Mouse (Mus musculus) heart, embryonic 12.5 days (tissue): ENCODE results near the gene Stx17. TPM values are rescaled to one million over a fixed set of nuclear protein-coding genes. Genes with fewer than 3 reads are reported as not detected.
A peak's percentile ranks its signal among the peaks of the same experiment; 100 is the strongest.

Experiments
- ATAC-seq: fragments of 200-750 bp; cut with Nextera tagmentation; 2 replicates; pipeline ENCODE4 v1.8.0; 2017; ENCODE audit warnings: moderate TSS enrichment, moderate library complexity; ENCODE audit not compliant: insufficient number of reproducible peaks, low FRiP score
- H3K27ac ChIP-seq: fragments of 300-500 bp; sonication (generic); 2 replicates; pipeline ENCODE4 v1.5.1; 2016; ENCODE audit warnings: mild to moderate bottlenecking, moderate library complexity; ENCODE audit not compliant: poor library complexity, severe bottlenecking
- H3K27me3 ChIP-seq: fragments of 300-500 bp; sonication (generic); replicated peaks from 2 replicates; pipeline ENCODE4 v1.6.1; 2016; ENCODE audit warnings: mild to moderate bottlenecking, moderate library complexity
- H3K36me3 ChIP-seq: fragments of 300-500 bp; sonication (generic); 2 replicates; pipeline ENCODE4 v1.6.1; 2016; ENCODE audit warnings: mild to moderate bottlenecking, moderate library complexity
- H3K4me1 ChIP-seq: fragments of 300-500 bp; sonication (generic); replicated peaks from 2 replicates; pipeline ENCODE4 v1.6.1; 2016; ENCODE audit warnings: mild to moderate bottlenecking
- H3K4me2 ChIP-seq: fragments of 300-500 bp; sonication (generic); 2 replicates; pipeline ENCODE4 v1.6.1; 2016; ENCODE audit warnings: mild to moderate bottlenecking, moderate library complexity
- H3K4me3 ChIP-seq: fragments of 300-500 bp; sonication (generic); 2 replicates; pipeline ENCODE4 v1.5.1; 2016; ENCODE audit warnings: mild to moderate bottlenecking
- H3K9ac ChIP-seq: fragments of 300-500 bp; sonication (generic); 2 replicates; pipeline ENCODE4 v1.6.1; 2016; ENCODE audit warnings: mild to moderate bottlenecking, moderate library complexity
- H3K9me3 ChIP-seq: fragments of 300-500 bp; sonication (generic); replicated peaks from 2 replicates; pipeline ENCODE4 v1.6.1; 2016; ENCODE audit warnings: mild to moderate bottlenecking, moderate library complexity
- WGBS: fragments of 180-500 bp; shearing (Covaris S2); methylation state at CpG from one replicate; pipeline ENCODE4 v1.1.7; 2016; 5-methylcytosine and 5-hydroxymethylcytosine counted together
- polyA plus RNA-seq: library from polyadenylated mRNA; unstranded; fragments of >200 nt; fragmentation: Nextera tagmentation; extraction: Ambion mirVana; gene quantifications from 2 replicates; pipeline ENCODE4 v1.2.1, GENCODE M21; 2016

Stx17 gene
- polyA plus RNA-seq, 1 experiment from 2014 or later: 22.4 TPM

GRCm38 (mm10) chr4:48107086-48107485 lies 17.6 kb upstream of the Stx17 start:
- WGBS: 72% methylated on average over 6 of the region's 6 CpGs

DNA sequence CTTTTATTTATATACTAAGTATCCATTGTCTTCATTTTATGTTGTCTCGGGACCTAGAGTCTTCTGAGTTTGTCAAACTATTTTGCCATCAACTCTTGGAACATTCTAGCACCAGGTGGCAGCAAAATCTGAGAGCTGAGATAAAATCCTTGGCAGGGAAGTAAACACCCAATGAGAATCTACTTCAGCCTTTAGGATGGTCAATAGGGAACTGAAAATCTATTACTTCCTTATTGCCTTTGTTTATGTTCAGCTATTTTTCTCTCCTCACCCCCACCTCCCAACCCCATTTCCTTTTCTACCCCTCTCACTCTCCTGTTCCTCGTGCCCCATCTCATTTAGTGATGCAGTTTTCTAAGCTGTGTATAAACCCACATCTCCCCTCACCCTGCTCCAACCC lies 16.1 kb upstream of the Stx17 start:
- Histone ChIP-seq H3K4me2 (no peak overlapping the region), H3K36me3 (no peaks in the 10 kb centered on the region), H3K27me3 (no peaks in the 10 kb centered on the region), H3K9ac (no peak overlapping the region), H3K9me3 (no peaks in the 10 kb centered on the region), H3K4me3 (no peak overlapping the region), H3K4me1 (no peaks in the 10 kb centered on the region), H3K27ac (no peak overlapping the region)
- ATAC-seq: no peak
- 77% methylated on average over 2 of the region's 2 CpGs for WGBS

More at GRCm38 (mm10) chr4:48107086-48107485, 17.6 kb upstream of the Stx17 start:
- Histone ChIP-seq H3K4me2 (no peak overlapping the region), H3K4me3 (no peak overlapping the region), H3K27ac (no peak overlapping the region), H3K36me3 (no peaks in the 10 kb centered on the region), H3K4me1 (no peaks in the 10 kb centered on the region), H3K27me3 (no peaks in the 10 kb centered on the region), H3K9ac (no peak overlapping the region), H3K9me3 (no peaks in the 10 kb centered on the region)
- ATAC-seq: no peak

GRCm38 (mm10) chr4:48110331-48110730 lies 14.4 kb upstream of the Stx17 start:
- Histone ChIP-seq H3K4me2 (no peak overlapping the region), H3K4me1 (no peaks in the 10 kb centered on the region), H3K9me3 (no peaks in the 10 kb centered on the region), H3K27me3 (no peaks in the 10 kb centered on the region), H3K9ac (no peak overlapping the region), H3K4me3 (no peak overlapping the region), H3K36me3 (no peaks in the 10 kb centered on the region), H3K27ac (no peak overlapping the region)
- ATAC-seq: no peak
- WGBS: 81% methylated on average over 3 of the region's 3 CpGs

- Histone ChIP-seq H3K4me2 (no peak overlapping the region), H3K9me3 (no peaks in the 10 kb centered on the region), H3K4me1 (no peaks in the 10 kb centered on the region), H3K9ac (no peak overlapping the region), H3K27me3 (no peaks in the 10 kb centered on the region), H3K27ac (no peak overlapping the region), H3K4me3 (no peak overlapping the region), H3K36me3 (no peaks in the 10 kb centered on the region)
- ATAC-seq: no peak
- 61% methylated on average over 4 of the region's 4 CpGs for WGBS
Measured at GRCm38 (mm10) chr4:48116191-48116590, 8.5 kb upstream of the Stx17 start.

DNA sequence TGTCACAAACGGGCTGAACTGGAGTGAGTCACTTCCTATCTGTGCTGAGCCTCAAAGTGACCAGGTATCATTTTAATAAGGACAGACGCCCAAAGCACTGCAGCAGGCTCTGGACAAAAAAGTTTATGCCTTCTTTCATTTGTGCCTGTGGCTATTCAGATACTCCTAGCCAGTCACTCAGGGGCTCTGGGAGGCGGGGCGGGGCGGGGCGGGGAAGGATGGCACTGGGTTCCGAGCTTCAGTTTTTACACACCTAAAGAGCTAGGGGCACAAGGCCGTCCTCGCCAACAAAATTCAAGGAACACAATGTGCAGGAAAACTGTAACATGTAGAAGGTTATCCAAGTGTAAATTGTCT lies 321 bp upstream of the Stx17 start:
- H3K27me3 ChIP-seq: no peaks in the 10 kb centered on the region
- H3K4me3 ChIP-seq: peak overlapping the region; percentile 76
- 7% methylated on average over 9 of the region's 9 CpGs for WGBS
- no peaks in the 10 kb centered on the region for H3K9me3 ChIP-seq
- peak overlapping the region; percentile 91 for H3K4me2 ChIP-seq
- H3K9ac ChIP-seq: peak overlapping the region; percentile 83; the same call in 1 of the 2 replicates
- H3K36me3 ChIP-seq: no peaks in the 10 kb centered on the region
- peaks cover 4% of the 10 kb centered on the region; the same call in 1 of the 2 replicates for H3K4me1 ChIP-seq
- peak; percentile 88 for ATAC-seq
- no peak overlapping the region for H3K27ac ChIP-seq

DNA sequence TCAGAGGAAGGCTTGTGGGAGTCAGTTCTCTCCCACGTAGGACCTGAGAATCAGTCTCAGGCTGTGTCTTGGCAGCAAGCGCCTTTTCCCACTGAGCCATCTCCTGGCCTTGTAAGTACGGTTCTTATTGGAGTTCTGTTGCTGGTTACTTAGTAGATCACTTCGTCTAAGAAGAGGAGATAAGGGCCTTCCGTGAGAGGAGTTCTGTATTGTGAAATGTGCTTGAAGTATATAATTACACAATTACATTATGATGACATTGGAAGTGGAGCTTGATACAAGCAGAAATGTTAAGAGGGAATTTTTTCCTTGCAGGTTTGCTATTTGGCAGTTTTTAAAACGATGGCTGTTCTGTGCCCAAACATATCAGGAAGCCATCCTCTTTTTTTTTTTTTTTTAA lies 5.6 kb downstream of the Stx17 start:
- no peak overlapping the region for H3K4me3 ChIP-seq
- H3K4me1 ChIP-seq: peaks cover 4% of the 10 kb centered on the region; the same call in 1 of the 2 replicates
- WGBS: 79% methylated on average over 6 of the region's 6 CpGs
- no peaks in the 10 kb centered on the region for H3K27me3 ChIP-seq
- H3K4me2 ChIP-seq: no peak overlapping the region
- H3K9ac ChIP-seq: no peak overlapping the region
- no peak for ATAC-seq
- no peak overlapping the region for H3K27ac ChIP-seq
- H3K9me3 ChIP-seq: no peaks in the 10 kb centered on the region
- H3K36me3 ChIP-seq: peaks cover 19% of the 10 kb centered on the region

GRCm38 (mm10) chr4:48131606-48132005 lies 6.9 kb downstream of the Stx17 start:
- WGBS: 91% methylated on average over 9 of the region's 9 CpGs

DNA sequence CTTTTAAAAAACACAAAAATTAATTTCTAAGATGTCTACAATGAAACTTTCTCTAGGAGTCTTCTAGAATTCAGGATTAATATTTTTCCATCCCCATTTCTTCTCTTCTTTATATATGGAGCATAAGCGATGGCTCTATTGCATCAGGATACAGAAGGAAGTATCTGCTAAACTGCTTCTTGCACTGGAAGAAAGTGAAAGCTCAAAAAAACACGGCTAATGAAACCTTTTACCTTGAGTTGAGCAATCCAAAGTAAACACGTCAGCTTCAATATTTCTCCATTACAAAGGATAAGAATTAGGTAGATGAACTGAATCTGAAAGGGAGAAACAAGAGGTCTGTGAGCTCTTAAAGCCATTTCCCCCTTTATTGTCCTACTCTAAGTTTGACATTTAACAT lies 8.0 kb downstream of the Stx17 start:
- H3K9me3 ChIP-seq: no peaks in the 10 kb centered on the region
- no peak for ATAC-seq
- H3K4me2 ChIP-seq: no peak overlapping the region
- H3K4me1 ChIP-seq: no peaks in the 10 kb centered on the region
- no peaks in the 10 kb centered on the region for H3K27me3 ChIP-seq
- H3K27ac ChIP-seq: no peak overlapping the region
- no peak overlapping the region for H3K4me3 ChIP-seq
- peaks cover 25% of the 10 kb centered on the region for H3K36me3 ChIP-seq
- H3K9ac ChIP-seq: no peak overlapping the region
- 82% methylated on average over 3 of the region's 3 CpGs for WGBS

More at GRCm38 (mm10) chr4:48131606-48132005, 6.9 kb downstream of the Stx17 start:
- H3K4me1 ChIP-seq: no peaks in the 10 kb centered on the region
- H3K9ac ChIP-seq: no peak overlapping the region
- no peaks in the 10 kb centered on the region for H3K27me3 ChIP-seq
- no peak overlapping the region for H3K4me3 ChIP-seq
- peaks cover 22% of the 10 kb centered on the region for H3K36me3 ChIP-seq
- no peak overlapping the region for H3K27ac ChIP-seq
- ATAC-seq: no peak
- H3K9me3 ChIP-seq: no peaks in the 10 kb centered on the region
- no peak overlapping the region for H3K4me2 ChIP-seq

DNA sequence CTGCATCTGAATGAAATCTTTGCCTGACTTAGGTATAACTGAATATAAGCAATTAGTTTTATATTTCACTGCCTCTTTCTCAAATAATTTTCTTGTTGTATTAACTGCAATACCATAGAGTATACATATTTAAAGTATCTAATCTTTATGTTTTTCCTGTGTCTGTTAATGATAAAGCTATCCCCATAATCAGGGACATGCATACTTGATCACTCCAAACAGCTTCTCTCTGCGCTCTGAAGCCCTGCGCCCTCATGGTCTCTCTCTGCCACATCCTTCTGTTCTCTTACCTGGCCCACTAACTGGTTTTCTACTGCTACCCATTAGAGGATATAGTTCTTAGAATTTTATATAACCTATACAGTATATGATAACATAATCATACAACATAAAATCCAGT lies 24.8 kb downstream of the Stx17 start:
- ATAC-seq: no peak

GRCm38 (mm10) chr4:48153229-48153628 lies 28.5 kb downstream of the Stx17 start:
- Histone ChIP-seq H3K4me2 (no peak overlapping the region), H3K4me1 (no peaks in the 10 kb centered on the region), H3K9me3 (no peaks in the 10 kb centered on the region; the same call in 1 of the 2 replicates), H3K9ac (no peak overlapping the region), H3K27ac (no peak overlapping the region), H3K4me3 (no peak overlapping the region), H3K27me3 (no peaks in the 10 kb centered on the region), H3K36me3 (peaks cover 9% of the 10 kb centered on the region)
- WGBS: 88% methylated on average over 5 of the region's 5 CpGs
- ATAC-seq: no peak

More for the DNA sequence above, 24.8 kb downstream of the Stx17 start:
- Histone ChIP-seq H3K36me3 (peaks cover 9% of the 10 kb centered on the region), H3K4me1 (no peaks in the 10 kb centered on the region), H3K4me3 (no peak overlapping the region), H3K27ac (no peak overlapping the region), H3K9me3 (no peaks in the 10 kb centered on the region), H3K9ac (no peak overlapping the region), H3K4me2 (no peak overlapping the region), H3K27me3 (no peaks in the 10 kb centered on the region)
- WGBS: 84% methylated on average over 2 of the region's 2 CpGs

- no peak overlapping the region for H3K27ac ChIP-seq
- 71% methylated on average over 1 of the region's 1 CpGs for WGBS
- H3K4me3 ChIP-seq: no peak overlapping the region
- no peak overlapping the region for H3K4me2 ChIP-seq
- peaks cover 11% of the 10 kb centered on the region for H3K36me3 ChIP-seq
- H3K9ac ChIP-seq: no peak overlapping the region
- no peaks in the 10 kb centered on the region for H3K4me1 ChIP-seq
- H3K9me3 ChIP-seq: no peaks in the 10 kb centered on the region; the same call in 1 of the 2 replicates
- peak; percentile 33; the same call in 1 of the 2 replicates for ATAC-seq
- no peaks in the 10 kb centered on the region for H3K27me3 ChIP-seq
Measured at GRCm38 (mm10) chr4:48155864-48156263, 31.1 kb downstream of the Stx17 start.

GRCm38 (mm10) chr4:48160386-48160785 lies 35.7 kb downstream of the Stx17 start:
- Histone ChIP-seq H3K9ac (no peak overlapping the region), H3K27ac (no peak overlapping the region), H3K27me3 (no peaks in the 10 kb centered on the region), H3K4me3 (no peak overlapping the region), H3K4me1 (no peaks in the 10 kb centered on the region), H3K4me2 (no peak overlapping the region), H3K9me3 (no peaks in the 10 kb centered on the region; the same call in 1 of the 2 replicates), H3K36me3 (peaks cover 11% of the 10 kb centered on the region)
- ATAC-seq: no peak
- WGBS: 49% methylated on average over 4 of the region's 4 CpGs
